Mouse (Mus musculus): Measurements from ENCODE around the gene Tshz2.

Gene Tshz2

DNA sequence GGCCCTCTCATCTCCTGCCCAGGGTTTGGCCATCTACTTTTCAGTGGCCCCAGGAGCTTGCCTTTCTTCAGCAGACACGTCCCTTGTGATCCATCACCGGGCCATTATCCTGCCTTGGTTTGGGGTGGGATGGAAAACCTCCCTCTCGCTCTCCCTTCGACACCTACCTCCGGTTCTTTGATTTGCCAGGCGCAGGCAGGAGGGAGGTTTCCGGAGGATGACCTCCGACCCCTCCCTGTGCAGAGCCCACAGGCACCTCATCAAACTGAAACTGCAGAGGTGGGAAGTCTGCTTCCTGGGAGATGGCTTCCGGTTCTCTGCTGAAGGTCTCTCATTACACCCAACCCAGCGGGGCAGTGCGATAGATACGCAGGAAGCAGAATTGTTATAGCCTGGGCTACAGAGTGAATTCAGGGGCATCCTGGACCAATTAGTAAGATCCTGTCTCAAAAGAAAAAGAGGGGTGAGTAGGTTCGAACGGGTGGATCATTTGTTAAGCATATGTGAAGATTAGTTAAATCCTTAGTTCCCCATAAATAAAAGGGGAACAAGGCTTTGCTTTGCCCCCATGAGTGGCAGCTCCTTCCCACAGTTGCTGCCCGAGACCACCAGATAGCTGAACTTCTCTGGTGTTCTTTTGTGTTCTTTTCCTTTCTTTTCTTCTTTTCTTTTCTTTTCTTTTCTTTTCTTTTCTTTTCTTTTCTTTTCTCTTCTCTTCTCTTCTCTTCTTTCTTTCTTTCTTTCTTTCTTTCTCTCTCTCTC lies 70.1 kb downstream of the Tshz2 start:
- DNase-seq: no peak

DNA sequence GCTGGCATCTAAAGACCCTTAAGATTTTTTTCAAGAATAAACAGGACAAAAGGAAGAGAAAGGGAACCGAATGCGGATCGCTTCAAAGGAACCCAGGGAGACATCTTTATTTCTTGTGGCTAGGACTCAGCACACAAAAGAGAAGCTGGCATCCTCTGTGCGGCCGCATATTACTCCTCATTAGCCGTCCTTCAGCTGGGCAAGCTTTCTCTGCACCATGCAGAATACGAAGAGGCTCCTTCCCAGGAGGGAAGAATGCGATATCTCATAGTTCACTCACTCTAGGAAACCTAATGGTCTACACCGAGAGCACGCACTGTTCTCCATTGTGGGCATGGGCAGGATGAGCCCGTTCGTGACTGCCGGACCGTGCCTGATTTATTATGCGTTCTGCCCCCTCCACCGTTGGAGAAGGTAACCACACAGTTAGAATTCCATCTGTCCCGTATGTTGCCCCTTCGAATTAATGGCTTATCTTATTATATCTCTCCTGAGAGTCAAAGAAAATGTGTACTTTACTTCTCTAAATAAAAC lies 89.0 kb downstream of the Tshz2 start:
- no peak for DNase-seq

DNA sequence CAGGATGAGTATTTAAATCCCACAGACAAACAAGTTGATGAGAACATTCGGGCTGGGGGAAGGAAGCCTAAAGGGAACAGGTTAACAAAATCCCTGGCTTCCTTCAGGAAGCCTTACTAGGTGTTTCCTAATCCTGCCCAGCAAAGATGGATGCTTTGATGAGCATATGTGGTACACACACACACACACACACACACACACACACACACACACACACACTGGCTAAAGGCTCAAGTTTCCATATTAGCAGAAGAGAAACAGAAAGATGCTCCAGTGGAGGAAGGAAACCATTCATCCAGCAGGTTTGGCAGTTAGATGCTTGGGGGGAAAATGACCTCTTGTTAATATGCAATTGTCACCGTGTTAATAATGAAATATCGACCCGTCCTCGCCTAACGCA lies 89.5 kb downstream of the Tshz2 start:
- DNase-seq: no peak

DNA sequence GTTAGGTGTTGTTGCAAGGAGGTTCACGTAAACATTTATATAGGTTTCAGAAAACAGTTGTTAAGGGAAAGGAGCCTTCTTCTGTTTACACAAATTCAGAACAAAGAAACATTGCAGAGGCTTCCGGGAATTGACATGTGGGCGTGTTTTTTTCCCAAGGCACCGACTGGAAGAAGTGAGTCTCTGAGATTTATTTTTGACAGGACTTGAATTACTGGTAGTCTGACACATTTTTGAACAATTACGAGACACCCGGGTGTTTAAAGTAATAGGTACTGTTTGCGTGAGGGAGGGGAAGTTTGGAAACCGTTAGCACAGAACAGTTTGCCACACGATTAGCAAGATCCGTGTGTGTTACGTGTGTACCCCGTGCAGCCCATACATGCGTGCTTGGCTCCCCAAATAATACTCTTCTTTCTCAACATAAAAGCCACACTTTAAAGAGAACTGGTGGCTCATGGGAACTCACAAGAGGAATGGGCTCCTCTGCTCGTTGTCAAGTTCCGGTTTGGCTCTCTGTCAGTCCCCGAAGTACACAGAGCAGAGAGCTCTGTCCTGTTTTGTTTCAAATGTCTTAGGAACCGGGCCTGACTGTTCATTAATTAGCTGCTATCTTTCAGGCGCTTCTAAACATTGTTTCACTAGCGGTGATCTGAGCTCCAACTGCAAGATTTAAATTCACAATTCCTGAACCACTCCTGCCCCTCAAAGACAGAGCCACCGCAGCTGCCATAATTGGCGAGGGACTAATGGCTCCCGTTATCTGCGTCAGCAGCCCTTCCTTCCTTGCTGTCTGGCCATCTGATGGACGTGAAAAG lies 91.0 kb downstream of the Tshz2 start:
- no peak for DNase-seq

DNA sequence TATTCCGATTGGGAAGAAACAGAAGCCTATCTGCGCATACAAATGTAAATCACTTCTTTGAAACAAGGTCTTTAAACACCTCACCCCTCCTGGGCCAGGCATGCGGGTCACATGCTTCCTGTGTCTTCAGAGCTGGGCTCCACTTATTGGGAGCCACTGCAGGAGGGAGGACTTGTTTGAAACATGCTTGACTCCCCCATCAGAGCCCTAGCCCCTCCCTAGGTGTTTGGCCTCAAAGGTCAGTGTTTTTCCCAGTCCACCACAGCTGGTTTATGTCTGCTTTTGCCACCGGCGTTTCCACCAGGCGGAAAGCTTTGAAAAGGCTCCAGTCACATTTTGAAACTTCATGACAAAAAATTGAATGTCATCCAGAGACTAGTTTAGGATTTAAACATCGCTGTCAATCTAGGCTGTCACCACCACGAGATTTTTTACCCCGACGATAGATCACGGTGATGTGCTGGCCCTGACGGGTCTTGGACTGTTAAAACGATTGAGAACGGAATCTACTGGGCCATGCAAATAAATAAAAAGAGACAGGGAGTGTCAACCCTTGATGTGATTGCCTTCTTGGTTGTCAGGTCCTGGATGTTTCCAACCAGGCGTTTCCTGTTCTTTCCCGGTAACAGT lies 96.0 kb downstream of the Tshz2 start:
- no peak for DNase-seq

DNA sequence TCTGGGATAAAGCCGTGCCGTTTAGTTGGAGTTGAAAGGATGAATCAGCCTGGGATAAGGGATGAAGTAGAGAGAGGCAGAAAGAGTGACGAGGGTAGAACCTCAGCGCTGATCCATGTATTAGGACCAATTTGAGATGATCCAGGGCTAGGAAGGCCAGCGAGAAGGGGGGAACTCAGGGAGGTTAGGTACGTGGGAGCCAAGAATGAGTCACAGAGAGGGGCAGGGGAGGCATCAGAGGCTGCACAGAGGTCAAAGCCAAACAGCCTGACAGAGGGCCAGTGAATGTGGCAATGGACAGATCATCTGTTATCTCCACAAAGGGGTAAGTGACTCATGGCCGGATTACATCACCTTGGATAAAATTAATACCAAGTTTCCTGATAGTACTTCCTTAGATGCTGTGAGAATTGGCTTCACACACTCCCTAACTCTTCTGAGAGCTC lies 97.8 kb downstream of the Tshz2 start:
- DNase-seq: no peak

DNA sequence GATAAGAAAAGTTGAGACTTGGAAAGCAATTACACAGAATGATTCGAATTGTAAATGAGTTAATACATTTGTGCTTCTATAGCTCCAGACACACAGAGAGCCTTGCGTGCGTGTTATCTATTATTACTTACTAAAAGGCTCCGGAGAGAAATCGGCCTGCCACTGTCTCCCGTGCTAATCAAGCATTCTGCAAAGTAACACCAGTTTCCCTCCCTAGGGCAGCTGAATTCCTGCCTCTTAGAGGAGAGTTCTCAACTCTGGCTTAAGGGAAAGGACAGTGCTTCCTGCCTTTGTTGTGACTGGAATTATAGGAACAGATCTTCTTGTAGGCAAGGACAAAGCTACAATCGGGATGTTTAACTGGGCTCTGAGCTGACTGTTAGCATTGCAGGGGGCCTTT lies 101.2 kb downstream of the Tshz2 start:
- no peak for DNase-seq

DNA sequence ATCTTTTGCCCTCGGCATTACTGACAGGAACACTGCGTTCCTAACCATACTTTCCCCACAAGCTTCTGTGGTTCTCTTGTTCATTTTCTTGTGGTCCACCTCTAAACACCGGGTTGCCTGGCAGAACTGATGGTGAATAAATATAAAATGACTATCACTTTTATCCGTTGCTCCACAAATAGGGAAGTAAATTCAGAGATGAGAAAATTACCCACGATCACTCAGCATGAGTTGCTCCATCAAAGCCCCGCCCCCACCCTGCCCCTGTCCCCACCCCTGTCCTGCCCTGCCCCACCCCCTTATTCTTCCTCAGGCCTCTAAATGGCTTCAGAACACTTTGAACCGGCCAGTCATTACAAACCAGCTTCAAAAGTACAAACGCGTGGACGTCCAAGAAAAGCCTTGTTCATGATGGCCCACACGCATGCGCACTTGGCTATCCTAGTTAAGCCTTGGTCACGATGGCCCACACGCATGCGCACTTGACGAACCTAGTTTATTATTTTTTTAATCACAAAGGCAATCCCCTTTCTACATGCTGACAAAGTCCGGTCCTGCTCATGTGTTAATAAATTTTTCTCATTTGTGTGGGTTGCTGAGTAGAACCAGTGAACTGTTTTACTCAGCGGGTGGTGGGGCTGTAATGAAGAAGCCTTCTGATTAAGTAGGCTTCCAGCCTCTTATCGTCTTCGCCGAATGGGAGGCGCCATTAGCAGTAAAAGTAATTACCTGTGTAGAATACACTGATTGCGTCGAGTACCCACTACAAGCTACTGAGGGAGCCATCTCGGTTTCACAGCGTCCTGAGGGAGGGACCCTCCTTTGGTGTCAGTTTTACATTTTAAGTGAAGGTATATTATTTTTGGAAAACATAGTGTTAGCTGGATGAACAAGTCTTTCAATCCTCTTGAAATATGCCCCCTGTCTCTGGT lies 102.9 kb downstream of the Tshz2 start:
- DNase-seq: no peak

DNA sequence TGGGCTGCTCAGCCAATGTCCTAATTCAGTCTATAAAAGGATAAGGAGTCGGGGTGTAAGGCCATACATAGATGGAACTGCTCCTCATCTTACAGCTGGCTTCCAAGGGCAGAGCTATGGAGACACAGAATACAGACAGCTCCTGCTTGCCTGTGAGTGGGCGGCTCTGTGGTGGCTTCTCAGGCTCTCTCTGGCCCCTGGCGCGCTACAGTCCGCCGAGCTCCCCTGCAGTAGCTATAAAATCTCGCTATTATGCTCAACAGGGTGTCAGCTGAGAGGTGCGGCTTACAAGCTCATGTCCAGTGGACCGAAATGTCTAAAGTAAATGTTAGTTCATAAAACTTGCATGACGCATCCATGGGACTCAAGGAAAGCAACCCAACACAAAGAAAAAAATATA lies 108.2 kb downstream of the Tshz2 start:
- no peak for DNase-seq

DNA sequence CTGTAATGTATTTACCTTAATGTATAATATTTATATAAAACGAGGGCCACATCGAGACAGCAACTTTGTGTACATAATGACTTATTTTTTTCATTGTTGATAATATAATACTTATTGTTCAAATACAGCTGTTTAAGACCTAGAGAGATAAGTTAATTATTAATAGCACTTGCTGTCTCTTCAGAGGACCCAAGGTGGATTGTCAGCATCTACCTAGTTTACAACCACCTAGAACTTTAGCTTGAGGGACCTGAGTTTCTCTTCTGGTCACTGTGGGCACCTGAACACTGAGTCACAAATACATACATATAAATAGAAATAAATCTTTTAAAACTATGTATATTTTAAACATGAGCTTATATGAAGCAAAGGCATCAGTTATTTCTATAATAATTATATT lies 110.0 kb downstream of the Tshz2 start:
- no peak for DNase-seq

DNA sequence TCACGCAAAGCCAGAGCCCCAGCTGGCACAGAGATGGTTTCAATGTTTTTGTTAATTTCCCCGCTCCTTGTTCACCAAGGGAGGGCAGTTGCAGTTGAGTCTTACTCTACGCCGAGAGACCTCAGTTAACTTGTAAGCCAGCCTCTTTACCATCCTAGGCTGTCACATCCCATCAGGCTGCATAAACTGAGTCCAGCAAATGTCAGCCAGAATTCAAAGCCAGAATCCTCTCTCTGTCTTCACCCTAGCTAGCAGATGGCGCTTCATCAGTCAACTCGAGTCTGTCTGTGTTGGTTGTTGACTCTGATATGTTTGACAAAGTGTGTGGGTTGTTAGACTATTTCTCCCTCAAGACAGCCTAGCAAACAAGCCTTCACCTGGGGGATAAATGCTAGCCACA lies 110.5 kb downstream of the Tshz2 start:
- DNase-seq: no peak

DNA sequence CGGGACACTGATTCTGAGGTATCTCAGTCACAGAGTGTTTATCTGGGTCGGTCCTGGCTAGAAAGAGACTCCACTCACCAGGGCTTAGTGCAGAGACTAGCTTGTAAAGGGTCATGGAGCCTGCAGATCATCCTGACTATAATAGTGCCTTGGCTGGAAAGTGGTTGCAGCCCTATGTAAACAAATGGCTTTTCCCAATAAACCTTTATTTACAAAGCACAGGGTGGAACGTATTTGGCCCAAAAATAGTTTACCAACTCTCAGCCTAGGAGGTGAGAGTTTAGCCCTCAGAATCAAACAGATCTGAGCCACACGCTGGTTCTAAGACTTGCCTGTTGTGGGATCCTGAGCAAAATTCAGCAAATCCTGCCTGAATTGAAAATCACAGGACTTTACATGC lies 111.1 kb downstream of the Tshz2 start:
- DNase-seq: no peak

DNA sequence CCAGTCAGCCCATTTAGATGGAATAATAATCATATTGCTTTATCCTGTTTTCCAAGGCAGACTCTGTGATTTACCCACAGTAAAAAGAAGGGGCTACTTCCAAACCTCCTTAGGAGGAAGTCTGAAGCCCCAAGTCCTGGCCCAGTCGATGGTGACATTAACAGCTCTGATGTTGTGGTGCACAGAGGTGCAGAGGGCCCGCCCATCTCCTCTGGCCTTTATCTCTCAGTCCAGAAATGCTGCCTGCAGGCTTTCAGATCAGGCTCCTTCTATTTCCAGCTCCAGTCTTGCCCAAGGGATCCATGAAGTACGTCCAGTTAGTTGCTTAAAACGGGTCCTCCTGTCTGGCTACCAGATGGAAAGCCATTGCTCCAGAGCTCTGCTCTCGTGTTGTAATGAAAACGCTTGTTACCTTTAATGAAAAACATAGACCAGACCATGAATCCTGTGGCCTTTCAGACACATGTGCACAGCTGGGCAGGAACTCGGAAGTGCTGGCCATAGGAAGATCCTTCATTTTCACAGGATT lies 114.4 kb downstream of the Tshz2 start:
- DNase-seq: no peak

DNA sequence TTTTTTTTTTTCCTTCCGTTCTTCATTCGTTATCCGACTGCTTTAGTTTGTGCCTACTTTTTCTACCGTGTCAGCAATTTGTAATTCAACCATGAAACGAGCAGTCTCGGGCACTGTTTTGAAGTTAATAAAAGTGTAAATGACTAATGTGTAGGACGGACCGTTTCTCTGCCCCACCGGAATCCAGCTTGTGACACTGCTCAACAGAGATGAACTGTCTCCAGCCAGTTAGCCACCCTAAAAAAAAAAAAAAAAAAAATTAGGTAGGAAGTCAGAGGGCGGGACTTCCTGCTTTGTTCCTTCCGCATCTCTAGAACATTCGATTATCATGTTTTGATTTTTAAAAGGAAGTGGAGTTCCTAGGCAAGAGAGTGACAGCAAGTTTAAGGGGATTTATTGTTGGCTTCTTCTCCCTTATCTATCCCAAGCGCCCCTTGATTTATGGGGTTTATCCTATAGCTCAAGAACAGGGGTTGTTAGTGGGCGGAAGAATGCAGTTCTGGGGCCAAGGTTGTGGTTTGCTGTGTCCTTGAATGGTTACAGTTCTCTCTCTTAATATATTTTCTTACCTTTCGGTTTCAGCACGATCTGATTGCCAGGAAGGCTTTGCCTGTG lies 116.6 kb downstream of the Tshz2 start:
- DNase-seq: no peak

DNA sequence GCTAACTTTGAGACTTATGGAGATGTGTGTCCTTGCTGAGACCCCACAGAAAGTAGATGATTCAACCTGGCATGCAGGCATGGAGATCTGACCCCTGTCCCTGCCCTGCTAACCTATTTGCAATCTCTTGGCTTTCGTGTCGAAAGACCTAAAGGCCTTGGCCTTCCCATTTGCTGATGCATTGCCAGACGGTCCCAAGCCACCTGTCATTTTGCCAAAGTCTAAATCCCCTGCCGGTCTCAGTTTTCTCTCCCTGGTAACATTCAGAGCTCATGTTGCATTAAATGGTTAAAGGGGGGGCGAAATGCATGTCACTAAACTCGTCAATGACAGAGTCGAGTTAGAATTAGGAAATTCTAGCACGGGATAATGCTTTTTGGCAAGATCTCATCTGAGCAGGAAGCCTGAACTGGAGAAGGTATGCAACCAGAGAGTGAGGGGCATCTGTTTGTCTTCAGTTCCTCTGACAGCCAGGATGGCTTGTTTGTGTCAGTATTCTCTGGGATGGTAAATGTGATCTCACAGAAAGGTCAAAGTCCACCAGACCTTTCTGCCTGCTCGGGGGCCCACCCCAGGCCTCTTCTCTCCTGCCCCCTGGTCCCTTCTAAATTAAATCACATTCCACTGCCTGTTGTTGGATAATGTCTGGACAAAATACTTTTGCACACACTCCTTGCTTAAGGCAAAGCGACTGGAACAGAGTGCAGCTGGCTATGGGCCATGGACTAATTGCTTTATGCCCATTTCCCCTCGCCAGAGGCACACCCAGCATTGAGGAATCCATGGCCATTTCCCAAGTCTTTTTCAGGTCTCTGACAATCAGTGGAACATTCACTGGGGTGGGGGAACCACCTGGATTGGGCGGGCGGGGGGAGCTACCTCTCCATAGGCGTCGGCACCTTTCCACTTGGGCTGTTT lies 118.0 kb downstream of the Tshz2 start:
- DNase-seq: no peak

DNA sequence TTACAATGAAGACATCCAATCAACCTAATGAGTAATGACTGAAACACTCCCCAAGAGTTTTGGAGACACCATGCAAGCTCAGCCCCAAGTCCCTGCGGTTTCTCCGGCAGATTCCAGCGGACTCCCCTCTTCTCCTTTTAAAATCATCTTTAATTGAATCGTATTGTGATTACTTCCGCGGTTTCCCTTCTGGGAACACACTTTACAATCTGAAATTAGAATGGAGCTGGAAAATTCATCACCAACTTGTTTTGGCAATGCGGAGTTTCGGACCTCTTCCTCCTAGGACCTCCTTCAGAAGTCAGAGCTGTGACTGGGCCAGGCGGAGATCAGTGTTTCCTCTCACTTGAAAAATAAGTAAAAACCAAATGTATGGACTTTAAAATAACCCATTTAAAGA lies 119.3 kb downstream of the Tshz2 start:
- no peak for DNase-seq

DNA sequence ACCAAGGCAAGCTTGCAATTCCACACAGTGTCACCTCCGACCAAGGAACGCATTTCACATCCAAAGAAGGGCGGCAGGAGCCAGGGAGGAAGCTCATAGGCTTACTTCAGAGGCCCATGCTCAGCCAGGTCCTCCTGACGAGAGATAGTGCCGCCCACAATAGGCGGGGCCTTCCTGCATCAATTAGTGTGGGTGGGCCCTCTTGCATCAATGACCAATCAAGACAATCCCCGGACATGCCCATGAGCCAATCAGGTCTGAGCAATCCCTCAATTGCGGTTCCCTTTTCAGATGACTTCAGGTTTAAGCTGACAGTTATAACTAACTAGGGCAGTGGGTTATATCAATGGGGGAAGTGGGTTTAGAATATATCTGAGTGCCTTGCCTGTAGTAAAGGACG lies 120.6 kb downstream of the Tshz2 start:
- no peak for DNase-seq

DNA sequence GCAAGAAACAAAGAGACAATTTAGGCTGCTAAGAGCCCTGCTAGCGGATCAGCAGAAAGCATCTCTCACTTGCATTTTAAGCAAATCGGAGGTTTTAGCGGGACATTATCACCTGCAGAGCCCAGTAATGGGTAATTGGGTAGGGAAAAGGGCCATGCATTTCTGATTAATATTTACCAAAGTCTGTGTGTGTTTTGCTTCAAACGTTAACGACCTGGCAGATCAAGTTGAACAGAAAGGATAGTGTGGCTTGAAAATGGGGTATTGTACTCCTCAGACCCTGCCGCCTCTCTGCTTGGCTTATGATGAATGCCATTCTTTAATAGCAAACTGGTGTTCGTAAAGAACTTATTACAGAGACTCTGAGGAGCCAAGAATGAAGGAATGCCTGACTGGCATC lies 122.3 kb downstream of the Tshz2 start:
- no peak for DNase-seq

DNA sequence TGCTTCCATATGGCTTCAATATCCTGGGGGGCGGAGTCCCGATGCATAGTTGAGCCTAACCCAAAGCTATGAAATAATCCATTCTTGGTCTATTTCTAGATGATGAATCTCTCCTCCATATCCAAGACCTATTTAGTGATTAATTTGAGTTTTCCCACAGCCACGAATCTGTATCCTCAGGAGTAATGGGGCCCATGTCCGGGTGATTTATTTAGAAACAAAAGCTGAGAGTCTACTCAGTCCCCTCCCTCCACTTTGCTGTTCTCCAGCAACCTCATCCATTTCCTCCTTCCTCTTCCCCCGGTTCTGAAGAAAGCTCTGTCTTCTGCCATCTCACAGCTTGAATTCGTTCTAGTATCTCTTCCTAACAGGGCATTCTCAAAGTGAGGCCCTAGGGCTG lies 125.3 kb downstream of the Tshz2 start:
- DNase-seq: no peak

DNA sequence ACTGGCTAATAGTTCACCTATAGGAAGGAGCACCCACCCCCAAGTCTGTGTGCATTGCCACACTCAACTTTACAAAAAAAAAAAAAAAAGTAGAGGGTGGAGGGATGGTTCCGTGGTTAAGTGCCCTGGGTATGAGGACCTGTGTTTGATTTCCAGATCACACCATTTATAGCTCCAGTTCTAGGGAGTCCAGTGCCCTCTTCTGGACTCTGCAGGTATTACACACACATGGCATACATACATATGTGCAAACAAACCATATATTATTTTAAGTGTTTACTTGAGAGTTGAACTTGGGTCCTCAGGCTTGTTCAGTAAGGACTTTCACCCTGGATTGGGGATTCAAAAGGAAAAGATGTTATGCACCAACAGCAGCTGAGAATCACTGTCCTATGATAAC lies 127.3 kb downstream of the Tshz2 start:
- no peak for DNase-seq

DNA sequence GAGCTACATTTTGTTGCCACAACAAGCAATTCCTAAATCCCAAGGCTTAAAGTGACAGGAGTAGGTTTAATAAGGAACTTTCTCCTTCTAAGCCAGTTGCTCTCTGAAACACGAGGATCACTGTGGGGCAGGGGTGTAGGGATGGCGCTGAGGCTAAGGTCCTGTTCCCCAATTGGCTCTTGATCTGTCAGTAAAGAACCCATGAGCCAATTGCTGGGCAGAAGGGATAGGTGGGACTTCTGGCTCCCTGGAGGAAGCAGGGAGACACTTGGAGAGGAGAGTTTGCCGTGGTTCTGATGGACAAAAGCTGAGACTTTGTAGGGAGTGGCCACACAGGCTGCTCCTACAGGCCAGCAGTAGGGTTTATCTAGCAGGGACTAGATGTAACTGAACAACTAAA lies 128.9 kb downstream of the Tshz2 start:
- DNase-seq: no peak

All from cerebellum, adult 18-20 months (tissue).